In genomic region chr12:40568971-40569968, GRCm38 (mm10) we compare ENCODE assay signal across 11 mouse cellular contexts.
DNase-seq lines count a peak whose midpoint lies in the region; ATAC-seq and TF ChIP-seq lines count a peak whose summit lies in the region.
"Had no signal": no experiment of that assay in that cellular context is flagged by ENCODE, and none has a peak within 500 bp of the region (broad histone marks: within the 10 kb centered on the region; RNA-seq: fewer than 3 reads in every experiment).

No protein-coding gene starts in this region.

- H3K4me2 ChIP-seq in forebrain, embryonic 14.5 days (ENCODE audit: low read length), result no peak overlapping the region
- H3K4me2 ChIP-seq: limb, embryonic 13.5 days; stomach, embryonic 15.5 days had no signal

- in situ Hi-C loops in Patski (cut with MboI; ENCODE audit: low pct_unique_long_range_greater_than_20kb), result no loop called here

- CTCF ChIA-PET in Patski (lab: Charles Lee), result no interaction called here

- no peaks in the 10 kb centered on the region for H3K36me3 ChIP-seq in forebrain, embryonic 14.5 days (ENCODE audit: control insufficient read depth, insufficient read depth, low read length)
- no peaks in the 10 kb centered on the region for H3K36me3 ChIP-seq in forebrain, embryonic 10.5 days (replicated peaks)
- H3K36me3 ChIP-seq: limb, embryonic 13.5 days; stomach, embryonic 15.5 days had no signal

- no peak overlapping the region for H3K27ac ChIP-seq in forebrain, embryonic 14.5 days (ENCODE audit: low read depth, low read length)
- no peak overlapping the region for H3K27ac ChIP-seq in forebrain, embryonic 10.5 days
- no peak overlapping the region for H3K27ac ChIP-seq in left cerebral cortex, adult 2 months
- H3K27ac ChIP-seq: limb, embryonic 13.5 days; stomach, embryonic 15.5 days had no signal

- no peak for TF ChIP-seq CTCF in Patski (IDR thresholded peaks at IDR 0.05)
- no peak for TF ChIP-seq CTCF in left cerebral cortex, adult 2 months (IDR thresholded peaks at IDR 0.05)

- H3K4me1 ChIP-seq in forebrain, embryonic 14.5 days (ENCODE audit: control insufficient read depth, insufficient read depth, low read length), result peaks cover 3% of the 10 kb centered on the region; the same call in 1 of the 2 replicates
- H3K4me1 ChIP-seq in forebrain, embryonic 10.5 days, result peaks cover 16% of the 10 kb centered on the region
- H3K4me1 ChIP-seq: stomach, embryonic 15.5 days had no signal

- intact Hi-C loops in left cerebral cortex, adult 2 months (cut with DNase I), result no loop called here

- POLR2A ChIA-PET in Patski (lab: Charles Lee), result no interaction called here

- no peak for DNase-seq in forebrain, embryonic 14.5 days (ENCODE audit: low spot score)
- no peak for DNase-seq in forebrain, embryonic 10.5 days (ENCODE audit: extremely low spot score, low spot score)
- peak; percentile 50 to 65 for DNase-seq in layer of hippocampus, adult 18-20 months (ENCODE audit: low spot score in 2 of 2)
- DNase-seq in layer of hippocampus, postnatal 36 days, result no peak
- peak; percentile 68 for DNase-seq in Patski (ENCODE audit: low read depth, low spot score)
- DNase-seq in kidney, postnatal 14 days, result peak; percentile 35
- DNase-seq in T-cell, adult 2 months (ENCODE audit: low spot score), result no peak
- no peak for DNase-seq in left cerebral cortex, adult 2 months (ENCODE audit: extremely low spot score in 1 of 2, low spot score in 2 of 2)
- DNase-seq: thymus, postnatal 4 days had no signal

- no peak overlapping the region for H3K4me3 ChIP-seq in forebrain, embryonic 14.5 days (ENCODE audit: low read depth, low read length)
- H3K4me3 ChIP-seq in forebrain, embryonic 10.5 days, result no peak overlapping the region
- H3K4me3 ChIP-seq in left cerebral cortex, adult 2 months, result no peak overlapping the region
- H3K4me3 ChIP-seq: limb, embryonic 13.5 days; stomach, embryonic 15.5 days had no signal

- no peaks in the 10 kb centered on the region for H3K9me3 ChIP-seq in forebrain, embryonic 14.5 days (replicated peaks; ENCODE audit: control insufficient read depth, low read length)
- no peaks in the 10 kb centered on the region for H3K9me3 ChIP-seq in forebrain, embryonic 10.5 days
- H3K9me3 ChIP-seq: limb, embryonic 13.5 days; stomach, embryonic 15.5 days had no signal

- peak; percentile 25; the same call in 1 of the 2 replicates for ATAC-seq in forebrain, embryonic 14.5 days
- ATAC-seq in Patski, result peak; percentile 84

- H3K9ac ChIP-seq in forebrain, embryonic 14.5 days (ENCODE audit: low read length), result no peak overlapping the region
- H3K9ac ChIP-seq: limb, embryonic 13.5 days; stomach, embryonic 15.5 days had no signal

- WGBS in forebrain, embryonic 14.5 days, result 62% methylated on average over 9 of the region's 9 CpGs
- 81% methylated on average over 9 of the region's 9 CpGs for WGBS in forebrain, embryonic 10.5 days

- H3K27me3 ChIP-seq in forebrain, embryonic 14.5 days (replicated peaks; ENCODE audit: control insufficient read depth, insufficient read depth, low read length), result no peaks in the 10 kb centered on the region
- H3K27me3 ChIP-seq in forebrain, embryonic 10.5 days (ENCODE audit: poor library complexity, severe bottlenecking), result no peaks in the 10 kb centered on the region
- H3K27me3 ChIP-seq in Patski, result no peaks in the 10 kb centered on the region
- H3K27me3 ChIP-seq: limb, embryonic 13.5 days; stomach, embryonic 15.5 days had no signal

Comparison
In these comparisons a context has a peak if more than half of its experiments do, and no peak if none do; other contexts are left out.
1. DNase-seq: peak in layer of hippocampus, adult 18-20 months (2 of 2), Patski (single experiment) and kidney, postnatal 14 days (single experiment); none in forebrain, embryonic 14.5 days (single experiment), forebrain, embryonic 10.5 days (single experiment), layer of hippocampus, postnatal 36 days (0 of 2), T-cell, adult 2 months (single experiment) and left cerebral cortex, adult 2 months (0 of 2).